Mouse (Mus musculus) heart, embryonic 12.5 days (tissue): ENCODE measurements around the gene Fam71d. TPM values are rescaled to one million over a fixed set of nuclear protein-coding genes. Genes with fewer than 3 reads are reported as not detected.

Experiments used
- ATAC-seq: fragments of 200-750 bp; cut with Nextera tagmentation; 2 replicates; pipeline ENCODE4 v1.8.0; 2017; ENCODE audit warnings: moderate TSS enrichment, moderate library complexity; ENCODE audit not compliant: insufficient number of reproducible peaks, low FRiP score
- H3K27ac ChIP-seq: fragments of 300-500 bp; sonication (generic); 2 replicates; pipeline ENCODE4 v1.5.1; 2016; ENCODE audit warnings: mild to moderate bottlenecking, moderate library complexity; ENCODE audit not compliant: poor library complexity, severe bottlenecking
- H3K27me3 ChIP-seq: fragments of 300-500 bp; sonication (generic); replicated peaks from 2 replicates; pipeline ENCODE4 v1.6.1; 2016; ENCODE audit warnings: mild to moderate bottlenecking, moderate library complexity
- H3K36me3 ChIP-seq: fragments of 300-500 bp; sonication (generic); 2 replicates; pipeline ENCODE4 v1.6.1; 2016; ENCODE audit warnings: mild to moderate bottlenecking, moderate library complexity
- H3K4me1 ChIP-seq: fragments of 300-500 bp; sonication (generic); replicated peaks from 2 replicates; pipeline ENCODE4 v1.6.1; 2016; ENCODE audit warnings: mild to moderate bottlenecking
- H3K4me2 ChIP-seq: fragments of 300-500 bp; sonication (generic); 2 replicates; pipeline ENCODE4 v1.6.1; 2016; ENCODE audit warnings: mild to moderate bottlenecking, moderate library complexity
- H3K4me3 ChIP-seq: fragments of 300-500 bp; sonication (generic); 2 replicates; pipeline ENCODE4 v1.5.1; 2016; ENCODE audit warnings: mild to moderate bottlenecking
- H3K9ac ChIP-seq: fragments of 300-500 bp; sonication (generic); 2 replicates; pipeline ENCODE4 v1.6.1; 2016; ENCODE audit warnings: mild to moderate bottlenecking, moderate library complexity
- H3K9me3 ChIP-seq: fragments of 300-500 bp; sonication (generic); replicated peaks from 2 replicates; pipeline ENCODE4 v1.6.1; 2016; ENCODE audit warnings: mild to moderate bottlenecking, moderate library complexity
- WGBS: fragments of 180-500 bp; shearing (Covaris S2); methylation state at CpG from one replicate; pipeline ENCODE4 v1.1.7; 2016; 5-methylcytosine and 5-hydroxymethylcytosine counted together
- polyA plus RNA-seq: library from polyadenylated mRNA; unstranded; fragments of >200 nt; fragmentation: Nextera tagmentation; extraction: Ambion mirVana; gene quantifications from 2 replicates; pipeline ENCODE4 v1.2.1, GENCODE M21; 2016

Fam71d gene
- not detected in 2 replicates for polyA plus RNA-seq

DNA sequence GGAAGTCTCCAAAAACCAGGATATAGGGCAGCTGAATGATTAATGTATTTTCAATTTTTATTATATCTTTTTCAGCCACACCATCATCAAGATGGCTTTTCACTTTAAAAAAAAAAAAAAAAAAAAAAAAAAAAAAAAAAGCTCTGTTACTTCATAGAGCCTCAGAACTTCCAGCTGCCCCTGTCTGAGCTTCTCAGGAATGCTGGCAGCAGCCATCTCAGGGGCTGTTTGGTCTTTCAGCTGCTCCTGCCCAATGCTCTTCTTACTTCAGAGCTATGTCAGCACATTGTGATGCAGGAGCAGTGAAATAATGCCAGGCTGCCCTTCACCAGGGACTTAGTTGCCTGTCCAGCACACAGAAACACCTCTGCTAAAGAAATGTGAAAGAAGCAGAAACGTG, at the start of gene Fam71d:
Gene Fam71d (plus strand): TSS at position 211 of the 400 bp plus-strand sequence.
- Histone ChIP-seq H3K9ac (no peak within 1 kb of the TSS), H3K4me2 (no peak within 1 kb of the TSS), H3K27me3 (no peaks in the 10 kb centered on the region), H3K27ac (no peak within 1 kb of the TSS), H3K9me3 (no peaks in the 10 kb centered on the region), H3K4me1 (0 out of 2 replicates have a peak, but pooled peaks cover 2% of the 10 kb centered on the region), H3K36me3 (no peaks in the 10 kb centered on the region), H3K4me3 (no peak within 1 kb of the TSS)
- ATAC-seq = no peak
- WGBS = 72% methylated on average over 1 of the region's 1 CpGs

DNA sequence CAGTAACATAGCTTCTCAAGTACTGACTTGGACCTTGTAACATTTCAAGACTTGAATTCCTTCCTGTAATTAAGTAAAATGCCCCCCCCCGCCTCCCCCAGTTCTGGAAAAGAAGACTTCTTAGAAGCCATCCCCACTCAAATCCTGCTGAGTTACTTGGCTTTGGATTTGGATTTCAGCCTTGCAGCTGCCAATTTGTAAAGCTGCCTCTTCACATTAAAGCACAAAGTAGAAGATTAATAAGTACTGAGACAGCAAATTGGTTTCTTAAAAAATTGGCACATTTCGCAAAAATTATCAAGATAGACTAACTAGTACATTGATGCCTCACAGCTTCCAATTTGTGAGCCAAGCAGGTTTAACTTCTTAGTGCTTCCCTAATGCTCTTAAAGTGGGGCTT, 47.6 kb upstream of the Fam71d start:
- Histone ChIP-seq H3K4me3 (no peak overlapping the region), H3K9me3 (no peaks in the 10 kb centered on the region), H3K4me2 (no peak overlapping the region), H3K4me1 (peaks cover 10% of the 10 kb centered on the region; the same call in 1 of the 2 replicates), H3K9ac (no peak overlapping the region), H3K27ac (no peak overlapping the region), H3K27me3 (no peaks in the 10 kb centered on the region), H3K36me3 (no peaks in the 10 kb centered on the region)
- no peak for ATAC-seq
- WGBS = 76% methylated on average over 2 of the region's 2 CpGs

GRCm38 (mm10) chr12:78645282-78645681, 46.1 kb upstream of the Fam71d start:
- no peaks in the 10 kb centered on the region for H3K27me3 ChIP-seq
- H3K4me3 ChIP-seq = no peak overlapping the region
- WGBS = 69% methylated on average over 1 of the region's 1 CpGs
- H3K9me3 ChIP-seq = no peaks in the 10 kb centered on the region
- H3K4me2 ChIP-seq = no peak overlapping the region
- no peak overlapping the region for H3K9ac ChIP-seq
- H3K4me1 ChIP-seq = peaks cover 3% of the 10 kb centered on the region; the same call in 1 of the 2 replicates
- no peak overlapping the region for H3K27ac ChIP-seq
- no peaks in the 10 kb centered on the region for H3K36me3 ChIP-seq
- no peak for ATAC-seq

GRCm38 (mm10) chr12:78659718-78660304, 31.5 kb upstream of the Fam71d start:
- Histone ChIP-seq H3K27me3 (no peaks in the 10 kb centered on the region), H3K9me3 (no peaks in the 10 kb centered on the region), H3K9ac (no peak overlapping the region), H3K4me2 (no peak overlapping the region), H3K4me1 (no peaks in the 10 kb centered on the region), H3K4me3 (no peak overlapping the region), H3K36me3 (no peaks in the 10 kb centered on the region), H3K27ac (no peak overlapping the region)
- 33% methylated on average over 2 of the region's 2 CpGs for WGBS
- ATAC-seq = no peak

GRCm38 (mm10) chr12:78678101-78678806, 13.1 kb upstream of the Fam71d start:
- Histone ChIP-seq H3K27ac (no peak overlapping the region), H3K36me3 (no peaks in the 10 kb centered on the region), H3K4me3 (no peak overlapping the region), H3K4me2 (no peak overlapping the region), H3K9ac (no peak overlapping the region), H3K4me1 (no peaks in the 10 kb centered on the region), H3K9me3 (no peaks in the 10 kb centered on the region), H3K27me3 (no peaks in the 10 kb centered on the region)
- WGBS = 87% methylated on average over 5 of the region's 5 CpGs
- no peak for ATAC-seq

GRCm38 (mm10) chr12:78678807-78679189, 12.5 kb upstream of the Fam71d start:
- H3K9me3 ChIP-seq = no peaks in the 10 kb centered on the region
- 76% methylated on average over 2 of the region's 2 CpGs for WGBS

DNA sequence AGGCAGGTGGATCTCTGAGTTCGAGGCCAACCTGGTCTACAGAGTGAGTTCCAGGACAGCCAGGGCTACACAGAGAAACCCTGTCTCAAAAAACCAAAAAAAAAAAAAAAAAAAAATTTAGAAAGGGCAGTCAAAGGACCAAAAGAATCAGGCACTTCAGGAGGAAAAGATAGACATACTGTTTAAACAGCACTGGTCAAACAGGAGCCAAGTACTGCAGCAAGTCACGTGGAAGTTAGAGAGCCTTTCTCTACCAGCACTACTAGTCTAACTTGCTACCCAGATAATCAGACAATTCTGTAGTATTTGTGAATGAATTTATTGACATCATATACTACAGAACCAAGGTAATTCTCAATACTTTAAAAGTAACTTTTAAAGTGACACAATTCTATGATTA, 10.3 kb upstream of the Fam71d start:
- no peak for ATAC-seq

More at GRCm38 (mm10) chr12:78678807-78679189, 12.5 kb upstream of the Fam71d start:
- no peaks in the 10 kb centered on the region for H3K4me1 ChIP-seq
- H3K36me3 ChIP-seq = no peaks in the 10 kb centered on the region
- H3K27ac ChIP-seq = no peak overlapping the region
- no peak overlapping the region for H3K4me3 ChIP-seq
- H3K9ac ChIP-seq = no peak overlapping the region
- ATAC-seq = no peak
- no peak overlapping the region for H3K4me2 ChIP-seq
- H3K27me3 ChIP-seq = no peaks in the 10 kb centered on the region

DNA sequence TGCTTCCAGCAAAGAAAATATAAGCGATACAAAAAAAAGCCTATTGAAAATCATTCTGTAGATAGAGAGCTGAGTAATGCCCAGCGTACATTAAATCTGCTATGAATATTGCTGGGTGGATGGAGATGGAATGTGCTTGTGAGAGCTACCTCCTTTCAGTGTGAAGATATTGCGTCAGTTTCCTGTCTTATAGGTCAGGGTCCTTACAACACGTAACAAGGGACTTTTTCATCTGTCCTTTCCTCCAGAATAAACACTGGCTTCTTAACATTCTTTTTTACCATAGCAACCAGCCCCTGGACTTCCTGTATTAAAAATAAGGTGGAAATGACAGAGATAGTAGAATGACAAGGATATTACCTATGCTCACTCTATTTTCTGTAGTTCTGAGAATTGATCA, 9.1 kb upstream of the Fam71d start:
- H3K27ac ChIP-seq = no peak overlapping the region
- no peaks in the 10 kb centered on the region for H3K36me3 ChIP-seq
- WGBS = 65% methylated on average over 4 of the region's 4 CpGs

More for the DNA sequence above, 10.3 kb upstream of the Fam71d start:
- WGBS = 78% methylated on average over 2 of the region's 2 CpGs
- H3K4me3 ChIP-seq = no peak overlapping the region
- no peaks in the 10 kb centered on the region for H3K36me3 ChIP-seq
- no peaks in the 10 kb centered on the region for H3K4me1 ChIP-seq
- no peak overlapping the region for H3K27ac ChIP-seq
- H3K9me3 ChIP-seq = no peaks in the 10 kb centered on the region
- no peak overlapping the region for H3K9ac ChIP-seq
- H3K4me2 ChIP-seq = no peak overlapping the region
- no peaks in the 10 kb centered on the region for H3K27me3 ChIP-seq

DNA sequence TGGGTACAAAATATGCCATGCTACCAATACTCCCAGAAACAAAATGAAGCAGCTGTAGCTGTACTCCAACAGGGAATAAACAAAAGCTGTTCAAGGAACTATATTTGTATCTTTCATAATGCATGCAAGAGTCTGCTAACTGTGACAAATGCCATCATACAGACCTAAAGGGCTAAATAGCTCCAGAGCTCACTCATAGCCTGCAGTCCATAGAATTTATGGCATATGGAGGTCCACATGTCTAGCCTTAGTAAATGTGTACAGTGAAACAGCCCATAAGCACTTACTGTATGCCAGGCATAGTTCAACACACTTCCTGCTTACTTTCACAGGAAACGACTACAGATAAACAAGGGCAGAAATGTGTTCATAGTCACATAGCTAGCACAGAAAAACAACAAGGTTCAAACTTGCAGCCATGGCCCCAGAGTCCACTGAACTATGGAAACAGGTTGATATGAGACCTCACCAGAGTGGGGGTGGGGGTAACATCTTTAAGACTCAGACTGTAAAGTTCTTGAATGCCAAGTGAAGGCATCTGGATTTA, 5.6 kb upstream of the Fam71d start:
- H3K9me3 ChIP-seq = no peaks in the 10 kb centered on the region
- H3K4me2 ChIP-seq = no peak overlapping the region
- WGBS = 44% methylated on average over 1 of the region's 1 CpGs
- no peaks in the 10 kb centered on the region for H3K27me3 ChIP-seq
- no peak overlapping the region for H3K4me3 ChIP-seq
- H3K4me1 ChIP-seq = 0 out of 2 replicates have a peak, but pooled peaks cover 2% of the 10 kb centered on the region
- ATAC-seq = no peak
- no peak overlapping the region for H3K27ac ChIP-seq
- no peaks in the 10 kb centered on the region for H3K36me3 ChIP-seq
- H3K9ac ChIP-seq = no peak overlapping the region

More for the DNA sequence above, 9.1 kb upstream of the Fam71d start:
- no peaks in the 10 kb centered on the region for H3K27me3 ChIP-seq
- H3K9ac ChIP-seq = no peak overlapping the region
- no peak for ATAC-seq
- H3K4me1 ChIP-seq = 0 out of 2 replicates have a peak, but pooled peaks cover 1% of the 10 kb centered on the region
- no peak overlapping the region for H3K4me3 ChIP-seq
- no peaks in the 10 kb centered on the region for H3K9me3 ChIP-seq
- no peak overlapping the region for H3K4me2 ChIP-seq

GRCm38 (mm10) chr12:78688876-78689275, 2.5 kb upstream of the Fam71d start:
- Histone ChIP-seq H3K9me3 (no peaks in the 10 kb centered on the region), H3K9ac (no peak overlapping the region), H3K27ac (no peak overlapping the region), H3K4me1 (0 out of 2 replicates have a peak, but pooled peaks cover 2% of the 10 kb centered on the region), H3K27me3 (no peaks in the 10 kb centered on the region), H3K4me2 (no peak overlapping the region), H3K4me3 (no peak overlapping the region), H3K36me3 (no peaks in the 10 kb centered on the region)
- no peak for ATAC-seq
- 82% methylated on average over 5 of the region's 5 CpGs for WGBS

DNA sequence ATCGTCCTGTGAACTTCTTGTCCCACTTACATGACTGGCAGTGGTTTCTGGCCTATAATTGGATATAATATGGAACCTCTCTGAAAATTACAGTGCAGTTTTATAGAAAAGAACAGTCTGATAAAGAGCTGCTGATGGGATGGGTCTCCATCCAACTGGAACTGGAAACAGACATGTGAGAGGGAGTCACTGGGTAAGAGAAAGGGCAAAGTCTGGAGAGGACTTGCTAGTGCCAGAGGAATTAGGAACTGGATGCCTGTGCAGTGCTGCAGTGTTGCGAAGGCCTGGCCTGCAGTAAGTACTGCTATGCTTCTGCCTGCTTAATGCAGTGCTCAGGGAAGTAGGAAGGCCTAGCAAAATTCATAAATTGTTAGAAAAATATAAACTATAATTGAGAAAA, 1.9 kb downstream of the Fam71d start:
- 82% methylated on average over 2 of the region's 2 CpGs for WGBS
- Histone ChIP-seq H3K4me1 (no peaks in the 10 kb centered on the region), H3K9me3 (no peaks in the 10 kb centered on the region), H3K27me3 (no peaks in the 10 kb centered on the region), H3K4me3 (no peak overlapping the region), H3K4me2 (no peak overlapping the region), H3K36me3 (no peaks in the 10 kb centered on the region), H3K27ac (no peak overlapping the region), H3K9ac (no peak overlapping the region)
- ATAC-seq = no peak
